Mouse (Mus musculus): ENCODE data around the gene Cx3cr1.

The Cx3cr1 gene

GRCm38 (mm10) chr9:119933675-119934074 is 136.0 kb downstream of the Cx3cr1 start:
- DNase-seq: no peak

- DNase-seq: no peak
These were observed 137.3 kb downstream of the Cx3cr1 start for GRCm38 (mm10) chr9:119932358-119932757.

GRCm38 (mm10) chr9:119926497-119926896 is 143.2 kb downstream of the Cx3cr1 start:
- DNase-seq: no peak

DNA sequence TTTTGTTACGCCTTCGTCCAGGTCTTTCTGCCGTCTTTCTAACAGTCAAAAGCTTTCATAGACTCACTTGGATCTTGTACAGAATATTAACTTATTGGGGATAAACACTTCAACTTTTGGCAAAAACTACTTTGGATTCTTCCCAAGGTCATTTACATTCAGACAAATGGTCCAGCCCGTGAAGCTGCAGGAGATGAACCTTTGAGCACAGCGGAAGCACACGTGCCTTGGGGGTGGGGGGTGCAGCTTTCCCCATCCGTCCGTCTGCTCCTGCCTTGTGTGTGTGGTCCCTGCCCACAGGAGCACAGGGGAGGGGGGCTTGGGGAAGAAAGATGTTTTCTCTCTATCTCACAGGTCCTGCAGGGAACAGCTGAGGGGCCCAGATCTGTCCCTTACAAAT is 143.9 kb downstream of the Cx3cr1 start:
- DNase-seq: no peak

- no peak for DNase-seq
These were observed 144.5 kb downstream of the Cx3cr1 start for GRCm38 (mm10) chr9:119925120-119925657.

GRCm38 (mm10) chr9:119923462-119923861 is 146.2 kb downstream of the Cx3cr1 start:
- no peak for DNase-seq

DNA sequence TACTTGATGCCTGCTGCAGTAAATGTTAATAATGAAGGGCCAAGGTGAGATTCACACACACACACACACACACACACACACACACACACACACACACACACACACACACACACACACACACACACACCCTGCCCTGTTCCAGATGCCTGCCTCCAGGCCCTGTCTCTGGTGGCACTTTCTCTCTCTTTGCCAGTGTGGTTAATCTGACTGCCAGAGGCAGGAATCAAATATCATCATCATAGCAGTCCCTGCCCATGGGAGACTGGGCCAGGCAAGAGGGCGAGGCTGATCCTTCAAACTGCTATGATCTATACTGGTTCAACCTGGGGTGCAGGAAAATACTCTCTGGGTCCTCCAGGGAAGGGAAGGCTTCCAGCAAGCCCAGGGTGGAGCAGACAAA is 149.8 kb downstream of the Cx3cr1 start:
- DNase-seq: no peak

DNA sequence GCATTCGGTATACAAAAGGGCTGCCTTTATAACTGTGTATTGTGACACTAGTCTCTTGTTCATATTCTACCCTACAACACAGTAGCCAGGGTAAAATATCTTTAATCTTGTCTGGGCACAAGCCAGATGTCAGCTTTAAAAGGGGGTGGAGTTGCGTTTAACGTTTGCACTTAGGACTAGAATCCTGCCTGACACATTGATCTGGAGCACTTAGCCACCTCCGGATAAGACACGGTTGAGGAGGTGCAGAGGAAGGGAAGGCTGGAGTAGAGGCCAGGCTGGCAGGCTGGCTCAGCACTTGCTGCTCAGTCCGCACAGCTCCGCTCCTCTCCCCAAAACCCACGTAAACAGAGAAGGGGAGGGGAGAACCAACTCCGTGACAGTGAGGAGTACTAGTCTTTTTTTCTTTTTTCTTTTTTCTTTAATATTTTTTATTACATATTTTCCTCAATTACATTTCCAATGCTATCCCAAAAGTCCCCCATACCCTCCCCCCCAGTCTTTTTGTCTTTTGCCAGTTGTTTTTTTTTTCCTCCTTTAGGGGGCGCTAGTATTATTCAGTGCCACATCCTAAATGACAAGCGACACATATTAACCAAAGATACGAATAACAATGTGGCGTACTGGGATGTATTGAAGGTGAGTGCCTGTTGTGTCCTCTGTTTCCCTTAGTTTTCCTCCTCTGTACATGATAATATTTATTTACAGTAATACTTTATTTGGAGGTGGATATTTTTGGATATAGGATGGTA is 156.4 kb downstream of the Cx3cr1 start:
- no peak for DNase-seq

- no peak for DNase-seq
These were observed 159.7 kb downstream of the Cx3cr1 start for GRCm38 (mm10) chr9:119909931-119910330.

DNA sequence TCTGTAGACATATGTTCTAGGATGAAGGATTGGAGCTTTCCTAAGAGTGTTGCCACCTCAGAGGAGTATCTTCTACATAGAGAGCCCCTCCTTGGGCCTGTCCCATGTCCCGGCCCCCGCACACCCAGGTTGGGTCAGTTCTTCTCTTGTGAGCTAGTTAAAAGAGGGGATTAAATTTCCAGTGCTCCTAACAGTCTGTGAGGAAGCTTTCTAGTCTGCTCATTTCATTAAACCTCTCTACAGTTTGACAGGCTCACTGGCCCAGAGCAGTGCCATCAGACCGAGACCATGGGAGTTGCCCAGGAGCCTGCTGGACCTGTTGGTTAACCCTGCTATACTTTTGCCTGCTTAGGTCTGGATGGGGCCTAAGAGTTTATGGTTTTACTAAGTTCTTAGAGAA is 161.0 kb downstream of the Cx3cr1 start:
- DNase-seq: no peak

DNA sequence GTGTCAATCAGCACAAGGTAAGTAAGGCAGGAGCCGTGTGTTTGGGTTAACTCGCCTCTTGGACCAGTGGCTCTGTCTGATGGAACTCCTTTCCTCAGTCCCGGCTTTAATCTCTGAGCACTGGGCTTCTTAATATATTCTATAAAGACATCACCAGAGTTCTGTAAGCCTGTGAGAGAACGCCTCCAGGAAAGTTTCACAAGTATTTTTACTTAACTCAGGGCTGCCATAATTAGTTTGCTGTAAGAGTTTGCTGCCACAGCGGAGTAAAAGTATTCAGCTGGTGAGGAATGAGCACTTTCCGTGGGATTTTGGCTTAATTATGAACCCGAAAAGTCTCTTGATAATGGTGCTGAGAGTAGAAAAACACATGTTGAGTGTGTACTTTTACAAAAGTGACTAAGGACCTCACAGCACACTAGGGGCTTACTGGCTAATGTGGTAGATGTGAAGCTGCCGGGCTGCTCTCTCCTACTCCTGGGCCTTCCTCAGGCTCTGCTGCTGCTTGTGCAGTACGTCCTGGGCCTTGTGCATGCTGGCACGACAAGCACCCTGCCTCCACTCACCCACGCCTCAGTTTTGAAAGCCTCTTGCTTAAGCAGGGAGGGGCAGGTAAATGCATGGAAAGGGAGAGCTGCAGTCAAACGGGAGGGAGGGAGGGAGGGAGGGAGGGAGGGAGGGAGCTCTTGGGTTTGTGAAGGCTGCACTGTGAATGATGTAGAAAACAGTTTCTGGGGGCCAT is 167.1 kb downstream of the Cx3cr1 start:
- DNase-seq: no peak

- DNase-seq: no peak
These were observed 170.2 kb downstream of the Cx3cr1 start for GRCm38 (mm10) chr9:119899446-119899845.

DNA sequence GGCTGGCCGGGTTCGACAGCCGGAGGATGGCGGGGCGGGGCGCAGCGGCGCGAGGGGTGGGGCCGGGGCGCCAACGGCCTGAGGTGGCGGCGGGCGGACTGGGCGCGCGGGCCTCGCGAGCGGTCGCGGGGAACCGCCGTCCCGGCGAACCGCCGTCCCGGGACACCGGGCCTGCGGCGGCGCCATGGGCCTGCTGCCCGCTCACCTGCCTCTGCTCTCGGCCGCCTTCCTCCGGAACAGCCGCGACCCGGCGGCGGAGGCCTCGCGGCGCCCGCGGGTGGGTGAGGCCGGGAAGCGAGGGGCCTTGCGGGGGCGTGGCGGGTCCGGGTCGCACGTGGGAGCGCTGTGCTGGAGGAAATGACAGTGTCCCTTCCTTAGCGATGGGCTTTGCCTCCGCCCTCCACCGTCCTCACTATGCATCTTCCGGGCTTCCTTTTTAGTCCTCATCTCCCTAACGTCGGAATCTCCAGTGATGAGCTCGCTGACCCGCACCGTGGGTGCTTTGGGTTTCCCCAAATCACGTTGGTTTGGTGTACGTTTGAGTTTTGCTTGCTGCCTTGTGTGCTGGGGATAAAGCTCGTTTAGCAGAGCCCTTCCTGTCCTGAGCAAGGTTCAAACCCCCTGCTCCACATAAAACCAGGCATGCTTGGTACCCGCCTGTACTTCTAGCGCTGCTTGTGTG is 174.5 kb downstream of the Cx3cr1 start:
- peak; percentile 73 for DNase-seq

DNA sequence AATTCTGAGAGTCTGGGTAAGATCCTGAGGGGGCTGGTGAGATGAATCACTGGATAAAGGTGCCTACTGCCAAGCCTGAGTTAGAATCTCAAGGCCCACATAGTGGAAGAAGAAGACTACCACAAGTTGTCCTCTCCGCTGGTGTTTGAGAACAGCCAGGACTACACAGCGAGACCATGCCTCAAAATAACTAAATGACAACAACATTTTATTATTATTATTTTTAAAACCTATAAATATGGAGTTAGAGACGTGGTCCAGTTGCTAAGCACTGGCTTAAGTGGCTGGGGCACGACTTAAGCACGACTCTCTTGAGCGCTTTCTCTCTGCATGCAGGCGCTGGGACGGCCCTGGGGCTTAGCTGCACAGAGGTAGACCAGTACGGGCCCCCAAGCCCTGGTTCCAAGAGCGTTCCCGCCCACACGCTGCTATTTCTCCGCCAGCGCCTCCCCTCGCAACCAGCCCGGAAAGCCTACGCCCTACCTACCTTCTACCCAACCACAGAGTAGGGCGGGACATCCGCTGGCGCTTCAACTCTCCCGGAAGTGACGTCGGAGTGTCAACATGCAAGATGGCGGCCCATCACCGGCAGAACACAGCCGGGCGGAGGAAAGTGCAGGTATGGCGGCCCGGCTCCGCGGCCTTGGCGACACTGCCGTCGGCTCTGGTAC is 175.2 kb downstream of the Cx3cr1 start, which contains the start of gene Wdr48:
Gene Wdr48, plus strand, starts transcription at position 540 of the 671 bp plus-strand sequence.
- DNase-seq: peak; percentile 97

GRCm38 (mm10) chr9:119893881-119894280 is 175.8 kb downstream of the Cx3cr1 start:
- no peak for DNase-seq

- peak; percentile 44 for DNase-seq
These were observed 179.0 kb downstream of the Cx3cr1 start for GRCm38 (mm10) chr9:119890692-119891091.

DNA sequence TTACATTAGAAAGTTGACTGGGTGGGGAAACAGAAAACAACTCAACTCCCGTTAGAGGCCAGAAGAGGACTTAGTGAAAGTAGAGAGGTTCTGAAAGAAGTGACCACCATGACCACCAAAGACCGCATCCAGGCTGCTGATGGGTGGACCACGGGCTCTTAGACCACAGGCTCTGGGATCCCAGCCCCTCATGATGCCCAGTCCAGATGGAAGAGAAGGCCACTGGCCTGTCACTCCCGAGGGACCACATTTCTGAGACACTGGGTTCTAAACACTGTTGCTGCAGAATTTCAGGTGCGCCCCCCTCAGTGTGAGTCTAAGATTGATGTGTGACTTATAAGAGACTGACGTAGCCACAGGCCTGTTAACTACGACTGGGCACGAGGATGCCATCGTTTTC is 180.2 kb downstream of the Cx3cr1 start:
- DNase-seq: no peak

GRCm38 (mm10) chr9:119888843-119889246 is 180.8 kb downstream of the Cx3cr1 start:
- DNase-seq: no peak

GRCm38 (mm10) chr9:119887144-119887901 is 182.4 kb downstream of the Cx3cr1 start:
- DNase-seq: no peak

DNA sequence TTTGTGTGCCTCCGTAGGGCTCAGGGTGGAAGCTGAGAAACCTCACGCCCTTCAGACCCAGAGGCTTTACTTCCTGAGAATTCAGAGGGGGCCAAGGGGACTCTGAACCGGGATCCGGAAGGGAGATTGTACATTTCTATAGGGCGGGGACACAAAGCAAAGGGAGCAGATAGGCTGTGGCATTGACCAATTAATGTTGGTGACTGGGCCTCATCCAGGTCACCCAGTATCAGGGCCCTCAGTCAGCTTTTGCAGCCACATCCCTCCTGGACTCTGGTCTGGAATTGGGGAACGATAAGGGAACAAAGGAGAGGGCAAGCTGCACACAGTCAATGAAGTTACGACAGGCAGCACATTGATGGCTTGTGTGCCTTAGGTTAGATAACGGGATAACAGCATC is 215.5 kb downstream of the Cx3cr1 start:
- DNase-seq: no peak

- DNase-seq: no peak
These were observed 216.4 kb downstream of the Cx3cr1 start for GRCm38 (mm10) chr9:119853071-119853846.
